Mouse (Mus musculus) intestine, embryonic 14.5 days (tissue): Measurements from ENCODE around the gene Boll. TPM values are rescaled to one million over a fixed set of nuclear protein-coding genes. Genes with fewer than 3 reads are reported as not detected.

Experiments used
- ATAC-seq: fragments of 200-750 bp; cut with Nextera tagmentation; replicated peaks from 2 replicates; pipeline ENCODE4 v1.8.0; 2017; ENCODE audit warnings: low read depth, moderate number of reproducible peaks, moderate TSS enrichment, moderate library complexity; ENCODE audit not compliant: low FRiP score, low TSS enrichment
- DNase-seq: peaks from one replicate; pipeline ENCODE4 v3.0.0-alpha.2; 2018; ENCODE audit warnings: low spot score
- H3K27ac ChIP-seq: fragments of 300-500 bp; sonication (generic); 2 replicates; pipeline ENCODE4 v1.5.1; 2014; ENCODE audit warnings: low read depth, mild to moderate bottlenecking, control low read depth
- H3K27me3 ChIP-seq: fragments of 300-500 bp; sonication (generic); replicated peaks from 2 replicates; pipeline ENCODE4 v1.6.1; 2014; ENCODE audit warnings: low read length, control low read depth; ENCODE audit not compliant: control insufficient read depth, insufficient read depth
- H3K36me3 ChIP-seq: fragments of 300-500 bp; sonication (generic); 2 replicates; pipeline ENCODE4 v1.6.1; 2014; ENCODE audit warnings: low read length, control low read depth; ENCODE audit not compliant: control insufficient read depth, insufficient read depth
- H3K4me1 ChIP-seq: fragments of 300-500 bp; sonication (generic); replicated peaks from 2 replicates; pipeline ENCODE4 v1.6.1; 2014; ENCODE audit warnings: low read length, control low read depth, mixed read lengths; ENCODE audit not compliant: control insufficient read depth, insufficient read depth
- H3K4me2 ChIP-seq: fragments of 300-500 bp; sonication (generic); 2 replicates; pipeline ENCODE4 v1.6.1; 2014; ENCODE audit warnings: low read length
- H3K4me3 ChIP-seq: fragments of 300-500 bp; sonication (generic); 2 replicates; pipeline ENCODE4 v1.5.1; 2014; ENCODE audit warnings: low read depth, low read length, control low read depth, mixed read lengths
- H3K9ac ChIP-seq: fragments of 300-500 bp; sonication (generic); 2 replicates; pipeline ENCODE4 v1.6.1; 2014; ENCODE audit warnings: mild to moderate bottlenecking, low read length
- H3K9me3 ChIP-seq: fragments of 300-500 bp; sonication (generic); 2 replicates; pipeline ENCODE4 v1.6.1; 2016; ENCODE audit warnings: low read length, control low read depth; ENCODE audit not compliant: control insufficient read depth
- WGBS: fragments of 180-500 bp; shearing (Covaris S2); extraction: QIAGEN DNeasy Blood & Tissue Kit; methylation state at CpG from one replicate; pipeline ENCODE4 v1.1.7; 2014; 5-methylcytosine and 5-hydroxymethylcytosine counted together
- polyA plus RNA-seq: library from polyadenylated mRNA; unstranded; fragments of >200 nt; fragmentation: Nextera tagmentation; extraction: Ambion mirVana; gene quantifications from 2 replicates; pipeline ENCODE4 v1.2.1, GENCODE M21; 2014

The Boll gene
- polyA plus RNA-seq, 1 experiment from 2014 or later: 0.18 TPM

- no peaks in the 10 kb centered on the region for H3K27me3 ChIP-seq
- 75% methylated on average over 5 of the region's 5 CpGs for WGBS
Observed at GRCm38 (mm10) chr1:55208500-55209140, 154.6 kb downstream of the Boll start.

GRCm38 (mm10) chr1:55207561-55207960, 155.7 kb downstream of the Boll start:
- Histone ChIP-seq H3K9ac (no peak overlapping the region), H3K27me3 (no peaks in the 10 kb centered on the region), H3K27ac (no peak overlapping the region), H3K36me3 (no peaks in the 10 kb centered on the region), H3K9me3 (no peaks in the 10 kb centered on the region), H3K4me1 (no peaks in the 10 kb centered on the region), H3K4me3 (no peak overlapping the region), H3K4me2 (no peak overlapping the region)
- no peak for ATAC-seq
- 88% methylated on average over 6 of the region's 6 CpGs for WGBS
- no peak for DNase-seq

More at GRCm38 (mm10) chr1:55208500-55209140, 154.6 kb downstream of the Boll start:
- H3K9me3 ChIP-seq: no peaks in the 10 kb centered on the region
- no peak overlapping the region for H3K27ac ChIP-seq
- no peaks in the 10 kb centered on the region for H3K36me3 ChIP-seq
- ATAC-seq (no peak), DNase-seq (no peak)
- no peak overlapping the region for H3K4me3 ChIP-seq
- H3K4me2 ChIP-seq: no peak overlapping the region
- H3K9ac ChIP-seq: no peak overlapping the region
- H3K4me1 ChIP-seq: no peaks in the 10 kb centered on the region

GRCm38 (mm10) chr1:55205808-55206327, 157.4 kb downstream of the Boll start:
- Histone ChIP-seq H3K9me3 (no peaks in the 10 kb centered on the region), H3K27me3 (no peaks in the 10 kb centered on the region), H3K36me3 (no peaks in the 10 kb centered on the region), H3K9ac (no peak overlapping the region), H3K27ac (no peak overlapping the region), H3K4me2 (no peak overlapping the region), H3K4me3 (no peak overlapping the region), H3K4me1 (peaks cover 10% of the 10 kb centered on the region; the same call in 1 of the 2 replicates)
- WGBS: 69% methylated on average over 5 of the region's 5 CpGs
- no peak for ATAC-seq
- DNase-seq: no peak

GRCm38 (mm10) chr1:55201850-55202752, 161.2 kb downstream of the Boll start:
- peak overlapping the region; percentile 29 for H3K27ac ChIP-seq
- no peak overlapping the region for H3K4me2 ChIP-seq
- no peak for DNase-seq
- no peak for ATAC-seq
- 65% methylated on average over 18 of the region's 18 CpGs for WGBS
- H3K9me3 ChIP-seq: no peaks in the 10 kb centered on the region
- H3K4me3 ChIP-seq: no peak overlapping the region
- peaks cover 10% of the 10 kb centered on the region; the same call in 1 of the 2 replicates for H3K4me1 ChIP-seq
- H3K9ac ChIP-seq: no peak overlapping the region
- no peaks in the 10 kb centered on the region for H3K27me3 ChIP-seq
- H3K36me3 ChIP-seq: no peaks in the 10 kb centered on the region

- Histone ChIP-seq H3K4me3 (no peak overlapping the region), H3K4me1 (peaks cover 10% of the 10 kb centered on the region; the same call in 1 of the 2 replicates), H3K27me3 (no peaks in the 10 kb centered on the region), H3K9ac (no peak overlapping the region), H3K36me3 (no peaks in the 10 kb centered on the region), H3K9me3 (no peaks in the 10 kb centered on the region), H3K27ac (no peak overlapping the region), H3K4me2 (no peak overlapping the region)
- 49% methylated on average over 3 of the region's 3 CpGs for WGBS
- DNase-seq (no peak), ATAC-seq (no peak)
Observed at GRCm38 (mm10) chr1:55198719-55199118, 164.6 kb downstream of the Boll start.

Other genes with a start within 250 kb of the Boll start
- 145 and 146 TPM in 2 replicates for gene Mob4, start 232.2 kb downstream of the Boll start, polyA plus RNA-seq
- 9.4 and 14.8 TPM in 2 replicates for gene Rftn2, start 136.7 kb downstream of the Boll start, polyA plus RNA-seq
- gene Mars2, start 126.3 kb downstream of the Boll start, polyA plus RNA-seq: 4.6 and 5.5 TPM in 2 replicates
- 2.0 and 2.1 TPM in 2 replicates for gene Plcl1, start 42.5 kb upstream of the Boll start, polyA plus RNA-seq